Mouse (Mus musculus) induced T-regulatory cell, adult 2 months (primary cell): ENCODE results near the gene Prkn.

Experiments used
- DNase-seq: peaks from one replicate; pipeline ENCODE4 v3.0.0-alpha.2; 2012; ENCODE audit warnings: low read depth

The Prkn gene

GRCm38 (mm10) chr17:11402225-11402875 is 562.2 kb downstream of the Prkn start:
- DNase-seq = no peak

- no peak for DNase-seq
Observed at GRCm38 (mm10) chr17:11411414-11411813, 571.2 kb downstream of the Prkn start.

- DNase-seq = no peak
Observed at GRCm38 (mm10) chr17:11413688-11414087, 573.5 kb downstream of the Prkn start.

GRCm38 (mm10) chr17:11414288-11414687 is 574.1 kb downstream of the Prkn start:
- no peak for DNase-seq

GRCm38 (mm10) chr17:11417150-11417549 is 577.0 kb downstream of the Prkn start:
- no peak for DNase-seq

GRCm38 (mm10) chr17:11419484-11419883 is 579.3 kb downstream of the Prkn start:
- no peak for DNase-seq

- no peak for DNase-seq
Observed at GRCm38 (mm10) chr17:11420839-11421238, 580.7 kb downstream of the Prkn start.

- DNase-seq = no peak
Observed at GRCm38 (mm10) chr17:11421264-11421940, 581.2 kb downstream of the Prkn start.

GRCm38 (mm10) chr17:11431323-11431722 is 591.1 kb downstream of the Prkn start:
- DNase-seq = no peak

GRCm38 (mm10) chr17:11432593-11432992 is 592.4 kb downstream of the Prkn start:
- DNase-seq = no peak

- DNase-seq = no peak
Observed at GRCm38 (mm10) chr17:11462721-11463120, 622.5 kb downstream of the Prkn start.

- no peak for DNase-seq
Observed at GRCm38 (mm10) chr17:11466095-11466494, 625.9 kb downstream of the Prkn start.

- DNase-seq = no peak
Observed at GRCm38 (mm10) chr17:11468624-11469023, 628.4 kb downstream of the Prkn start.

GRCm38 (mm10) chr17:11483032-11483431 is 642.8 kb downstream of the Prkn start:
- no peak for DNase-seq

- DNase-seq = no peak
Observed at GRCm38 (mm10) chr17:11490051-11490450, 649.9 kb downstream of the Prkn start.

GRCm38 (mm10) chr17:11502556-11502955 is 662.4 kb downstream of the Prkn start:
- no peak for DNase-seq

GRCm38 (mm10) chr17:11504496-11504895 is 664.3 kb downstream of the Prkn start:
- DNase-seq = no peak

GRCm38 (mm10) chr17:11507082-11507481 is 666.9 kb downstream of the Prkn start:
- no peak for DNase-seq

- no peak for DNase-seq
Observed at GRCm38 (mm10) chr17:11510081-11510480, 669.9 kb downstream of the Prkn start.

- no peak for DNase-seq
Observed at GRCm38 (mm10) chr17:11514032-11514761, 674.0 kb downstream of the Prkn start.

GRCm38 (mm10) chr17:11515619-11516018 is 675.4 kb downstream of the Prkn start:
- DNase-seq = no peak

GRCm38 (mm10) chr17:11516165-11516564 is 676.0 kb downstream of the Prkn start:
- DNase-seq = no peak

- DNase-seq = no peak
Observed at GRCm38 (mm10) chr17:11532066-11532465, 691.9 kb downstream of the Prkn start.
